Mouse (Mus musculus): ENCODE measurements around the gene Slc30a6.

Slc30a6 gene

GRCm38 (mm10) chr17:74395383-74396065, at the start of gene Slc30a6:
Gene Slc30a6 (plus strand): TSS chr17:74395608.
- peak; percentile 96 for DNase-seq

DNA sequence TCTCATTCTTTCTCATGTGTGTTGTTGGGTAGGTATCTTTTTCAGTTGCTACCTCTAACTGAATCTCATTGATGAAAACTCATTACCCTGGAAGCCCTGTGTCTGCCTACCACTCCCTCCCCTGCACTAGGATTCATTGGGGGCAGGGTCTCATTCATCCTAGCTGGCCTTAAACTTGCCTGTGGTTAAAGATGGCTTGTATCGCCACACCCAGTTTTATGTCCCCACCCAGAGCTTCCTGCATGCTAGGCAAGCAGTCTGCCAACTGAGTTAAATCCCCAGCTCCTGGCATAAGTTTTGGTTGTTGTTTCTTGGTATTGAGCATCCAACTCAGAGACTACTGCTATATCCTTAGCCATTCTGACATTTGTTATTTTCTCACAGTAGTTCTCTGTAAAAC, 31.8 kb upstream of the Slc30a6 start:
- DNase-seq = no peak

GRCm38 (mm10) chr17:74376916-74377315, 18.5 kb upstream of the Slc30a6 start:
- DNase-seq = no peak

DNA sequence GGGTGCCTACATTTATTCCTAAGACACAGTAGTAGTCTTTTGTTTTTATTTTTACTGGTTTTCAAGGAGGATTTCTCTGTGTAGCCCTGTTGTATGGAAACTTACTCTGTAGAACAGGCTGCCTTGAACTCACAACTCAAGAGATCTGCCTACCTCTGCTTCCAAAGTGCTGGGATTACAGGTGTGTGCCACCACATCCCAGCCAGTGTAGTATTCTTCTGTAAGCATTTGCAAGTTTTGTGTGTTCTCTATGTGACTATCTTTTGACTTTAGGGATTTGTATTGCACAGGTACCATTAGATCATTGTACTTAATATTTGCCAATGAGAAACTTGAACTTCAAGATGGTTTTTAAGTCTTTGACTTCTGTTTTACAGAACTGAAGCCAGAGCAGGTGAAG, 8.8 kb upstream of the Slc30a6 start:
- no peak for DNase-seq

DNA sequence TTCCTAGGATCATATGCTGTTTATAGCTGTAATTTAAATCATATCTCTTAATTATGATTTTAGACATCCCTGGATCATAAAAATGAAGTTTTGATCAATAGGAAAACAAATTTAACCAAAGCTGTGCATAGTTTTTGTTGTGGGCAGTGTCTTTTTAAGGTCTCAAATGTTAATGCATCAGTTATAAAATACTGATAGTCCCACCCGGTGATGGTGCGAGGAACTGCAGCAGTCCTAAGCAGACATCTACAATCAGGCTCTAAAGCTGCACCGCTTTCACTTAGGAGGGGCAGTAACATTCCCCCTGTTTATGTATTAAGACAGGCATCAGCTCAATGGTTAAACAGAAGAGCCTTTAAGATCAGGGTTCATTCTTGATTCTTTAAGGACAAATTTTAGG, 5.6 kb upstream of the Slc30a6 start:
- no peak for DNase-seq

GRCm38 (mm10) chr17:74394381-74394780, 1.0 kb upstream of the Slc30a6 start:
- DNase-seq = no peak

- DNase-seq = peak; percentile 8
Observed at GRCm38 (mm10) chr17:74394855-74395254, 553 bp upstream of the Slc30a6 start.

GRCm38 (mm10) chr17:74396766-74397165, 1.4 kb downstream of the Slc30a6 start:
- DNase-seq = no peak

DNA sequence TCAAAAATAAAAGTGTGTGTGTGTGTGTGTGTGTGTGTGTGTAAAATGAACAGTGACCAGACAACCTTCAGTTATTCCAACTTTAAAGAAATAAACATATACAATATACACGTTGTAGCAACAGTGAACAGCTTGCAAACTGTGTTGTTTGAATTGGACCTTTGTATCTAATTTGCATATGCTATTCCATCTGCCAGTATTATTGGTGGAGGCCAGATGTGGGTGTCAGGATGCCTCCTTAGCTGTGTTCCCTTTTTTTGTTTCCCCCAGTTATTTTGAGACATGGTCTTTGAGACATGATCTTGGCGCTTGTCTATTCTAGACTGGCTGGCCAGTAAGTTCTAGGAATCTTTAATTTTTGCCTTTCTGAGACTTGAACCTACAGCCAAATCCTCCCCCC, 1.8 kb downstream of the Slc30a6 start:
- no peak for DNase-seq

DNA sequence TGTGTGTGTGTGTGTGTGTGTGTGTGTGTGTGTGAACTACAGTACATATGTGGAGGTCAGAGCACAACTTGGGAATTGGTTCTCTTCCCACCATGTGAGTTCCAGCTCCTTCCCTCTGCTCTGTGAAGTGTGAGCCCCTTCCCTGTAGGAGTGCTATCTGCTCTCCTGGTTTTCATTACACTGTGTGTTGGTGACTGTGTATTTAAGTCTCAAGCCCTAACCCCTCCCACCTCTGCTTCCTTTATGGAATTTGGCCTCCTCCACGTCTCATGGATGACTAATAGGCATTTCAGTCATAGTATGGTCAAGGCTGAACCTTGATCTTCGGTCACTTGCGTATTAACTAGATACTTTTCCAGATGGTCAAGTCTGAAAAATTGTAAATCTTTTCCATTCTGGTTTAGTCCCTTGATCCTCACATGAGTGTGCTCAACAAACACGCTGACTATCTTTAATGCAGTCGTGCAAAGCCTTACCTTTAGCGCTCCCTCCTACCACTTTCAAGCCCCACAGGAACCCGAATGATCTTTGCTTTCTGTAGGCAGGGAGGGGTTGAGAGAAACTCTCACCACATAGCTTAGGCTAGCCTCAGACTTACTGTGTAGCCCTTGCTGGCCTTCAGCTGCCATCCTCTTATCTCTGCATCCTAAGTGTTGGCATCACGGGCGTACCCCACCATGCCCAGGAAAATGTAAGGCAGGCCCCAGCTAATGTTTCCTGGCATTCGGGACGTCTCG, 7.2 kb downstream of the Slc30a6 start:
- no peak for DNase-seq

GRCm38 (mm10) chr17:74406487-74406886, 11.1 kb downstream of the Slc30a6 start:
- no peak for DNase-seq

- DNase-seq = no peak
Observed at GRCm38 (mm10) chr17:74409722-74410121, 14.3 kb downstream of the Slc30a6 start.

- DNase-seq = no peak
Observed at GRCm38 (mm10) chr17:74413324-74413723, 17.9 kb downstream of the Slc30a6 start.

DNA sequence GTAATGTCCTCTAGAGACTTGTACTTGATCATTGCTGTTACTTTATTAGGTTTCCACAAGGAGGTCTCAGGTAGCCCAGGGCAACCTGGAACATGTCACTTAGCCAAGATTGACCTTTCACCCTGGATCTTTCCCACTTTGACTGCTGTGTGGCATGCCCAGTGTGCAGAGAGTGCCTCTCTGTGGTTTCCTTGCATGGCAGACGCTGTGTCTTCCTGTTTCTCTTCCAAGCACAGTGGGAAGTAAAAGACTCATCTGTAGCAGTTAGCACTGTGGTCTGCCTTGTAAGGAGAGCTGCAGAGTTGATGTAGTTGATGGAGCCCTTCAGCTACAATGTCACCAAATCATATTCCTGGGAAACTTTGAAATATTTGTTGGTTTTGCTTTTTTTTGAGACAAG, 19.3 kb downstream of the Slc30a6 start:
- no peak for DNase-seq

DNA sequence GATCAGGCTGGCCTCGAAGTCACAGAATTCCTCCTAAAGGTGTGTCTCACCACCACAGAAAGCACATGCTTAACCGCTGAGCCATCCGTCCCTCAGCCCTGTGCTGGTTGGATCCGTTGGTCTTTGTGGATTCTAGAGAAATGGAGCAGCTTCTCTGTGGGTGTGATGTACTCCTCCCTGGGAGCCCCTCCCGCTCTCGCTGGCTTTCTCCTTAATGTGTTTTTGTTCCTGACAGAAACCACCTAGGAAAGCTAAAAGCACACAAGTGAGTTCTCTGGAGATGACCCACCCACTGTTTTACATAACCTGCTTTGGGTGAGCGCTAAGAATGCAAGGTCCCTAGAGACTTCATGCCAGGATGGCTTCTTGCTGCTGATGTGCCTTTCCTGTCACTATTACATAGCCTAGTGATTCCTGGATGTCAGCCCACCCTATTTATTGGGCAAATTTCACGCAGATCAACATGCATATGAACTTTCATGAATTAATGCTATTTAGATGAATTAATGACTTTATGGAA, 21.5 kb downstream of the Slc30a6 start:
- no peak for DNase-seq

DNA sequence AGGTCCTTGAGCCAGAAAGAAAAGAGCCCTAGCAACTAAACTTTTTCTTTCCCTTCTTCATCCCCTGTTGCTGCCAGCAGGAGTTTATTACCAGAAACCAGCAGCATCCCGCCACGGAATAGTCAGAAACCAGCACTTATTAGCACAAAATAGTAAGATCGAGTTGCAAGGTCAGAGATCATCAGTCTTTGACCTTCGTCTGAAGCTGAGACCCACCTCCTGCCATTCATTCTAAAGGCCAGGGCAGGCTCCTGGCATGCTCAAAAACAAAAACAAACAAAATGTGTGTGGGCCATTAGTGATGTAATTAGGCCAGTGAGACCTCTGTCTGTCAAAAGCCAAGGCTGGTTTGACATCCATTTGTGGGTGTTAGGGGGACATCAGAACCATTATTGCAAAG, 22.8 kb downstream of the Slc30a6 start:
- DNase-seq = no peak

GRCm38 (mm10) chr17:74420656-74421055, 25.2 kb downstream of the Slc30a6 start:
- DNase-seq = no peak

DNA sequence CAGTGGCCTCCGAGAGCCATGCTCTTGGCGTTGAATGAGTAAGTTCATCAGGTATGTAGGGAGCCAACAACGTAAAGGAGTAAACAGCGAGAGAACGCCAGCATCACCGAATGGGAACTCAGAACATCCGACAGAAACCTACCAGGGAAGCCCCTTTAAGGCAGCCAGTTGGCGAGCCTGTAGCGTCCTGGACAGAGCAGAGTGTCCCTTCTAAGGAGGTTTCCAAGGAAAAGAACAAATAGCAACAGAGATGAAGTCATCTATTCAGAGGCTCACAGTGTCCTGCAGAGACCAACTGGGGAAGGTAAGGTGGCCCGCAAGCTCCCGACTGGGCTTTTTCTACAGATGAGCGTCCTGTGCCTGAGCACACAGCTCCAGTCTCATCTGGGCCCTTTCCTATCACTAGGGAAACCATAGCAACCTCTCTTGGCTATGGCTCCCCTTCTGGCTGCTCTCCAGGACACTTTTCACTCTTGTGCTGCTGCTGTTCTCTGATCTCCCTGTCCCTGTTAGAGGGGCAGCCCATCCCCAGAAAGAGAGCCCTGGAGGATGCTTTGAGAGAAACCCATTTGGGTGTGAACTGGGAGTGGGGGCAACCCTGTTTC, 29.1 kb downstream of the Slc30a6 start:
- no peak for DNase-seq

DNA sequence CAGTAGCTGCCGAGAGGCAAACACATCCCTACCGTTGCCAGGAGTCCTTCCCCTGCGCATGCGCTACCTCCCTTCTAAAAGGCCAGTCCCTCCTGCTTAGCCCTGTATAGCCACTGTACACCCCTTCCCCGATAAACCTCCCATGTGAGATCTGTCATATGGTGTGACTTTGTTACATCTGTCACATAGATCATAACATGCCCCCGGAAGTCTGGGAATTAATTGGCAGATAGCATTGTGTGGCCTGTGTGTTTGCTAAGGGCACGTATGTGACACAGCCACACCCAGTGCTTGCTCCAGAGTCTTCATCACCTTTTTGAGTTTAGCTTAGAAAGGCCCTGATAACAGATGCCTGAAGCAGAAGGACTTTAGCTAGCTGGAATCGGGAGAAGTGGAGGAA, 34.7 kb downstream of the Slc30a6 start:
- no peak for DNase-seq

DNA sequence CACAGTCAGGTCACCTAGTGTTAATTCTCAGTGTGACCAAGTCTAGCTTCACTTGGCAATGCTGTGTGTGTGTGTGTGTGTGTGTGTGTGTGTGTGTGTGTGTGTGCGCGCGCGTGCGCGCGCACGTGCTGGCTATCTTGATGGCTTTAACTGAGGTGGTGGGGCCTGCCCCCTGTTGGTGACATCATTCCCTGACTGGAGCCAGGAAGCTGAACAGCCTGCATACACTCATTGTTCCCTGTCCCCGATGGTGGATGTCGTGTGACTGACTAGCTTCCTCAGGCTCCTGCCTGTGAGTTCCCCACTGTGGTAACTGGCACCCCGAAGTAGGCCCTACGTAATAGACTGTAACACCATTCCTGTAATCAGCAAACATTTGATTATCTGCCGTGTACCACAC, 36.1 kb downstream of the Slc30a6 start:
- no peak for DNase-seq

DNA sequence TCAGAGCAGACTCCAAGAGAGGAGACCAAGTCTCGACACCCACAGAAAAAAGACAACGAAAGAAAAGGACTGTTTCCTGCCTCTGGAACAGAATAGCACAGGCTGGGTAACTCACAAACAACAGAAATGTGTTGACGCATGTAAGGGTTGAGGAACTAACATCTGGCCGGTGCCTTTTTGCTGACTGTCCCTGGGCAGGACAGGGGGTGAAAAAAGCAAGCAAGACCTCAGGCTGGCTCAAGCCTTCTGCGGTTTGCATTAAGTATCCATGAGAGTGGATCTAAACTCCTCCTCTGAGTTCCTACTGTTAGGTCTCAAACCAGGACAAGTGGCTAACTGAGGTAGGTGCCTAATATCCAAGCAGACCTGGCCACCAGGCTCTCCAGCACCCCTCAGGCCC, 37.2 kb downstream of the Slc30a6 start:
- no peak for DNase-seq

DNA sequence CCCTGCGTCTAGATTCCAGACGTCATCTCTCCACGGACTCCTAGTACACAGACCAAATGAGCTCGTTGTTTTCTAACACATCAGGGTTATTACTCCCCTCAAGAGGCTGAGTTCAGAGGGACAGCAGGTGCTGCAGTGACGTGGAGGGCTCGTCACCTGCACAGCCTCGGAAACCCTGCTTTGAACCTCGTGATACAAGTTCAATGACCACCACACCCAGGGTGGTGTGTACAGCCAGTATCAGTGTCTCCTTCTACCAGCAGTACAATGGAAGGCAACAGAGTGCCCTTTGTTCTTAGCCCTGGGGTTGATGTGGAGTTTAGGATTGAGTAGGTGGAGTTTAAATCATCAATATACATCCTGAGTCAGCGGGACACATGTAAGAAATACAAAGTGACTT, 42.4 kb downstream of the Slc30a6 start:
- no peak for DNase-seq

GRCm38 (mm10) chr17:74440486-74440885, 45.1 kb downstream of the Slc30a6 start:
- DNase-seq = no peak

GRCm38 (mm10) chr17:74449776-74450175, 54.4 kb downstream of the Slc30a6 start:
- DNase-seq = no peak

Data from cerebellum, adult 11 months (tissue).